Mouse (Mus musculus) embryonic facial prominence, embryonic 14.5 days (tissue): ENCODE measurements at regions not wholly inside any gene's neighbourhood (a gene's known extent, or its start where the extent isn't known, plus 50 kb on each side); places are given as distances from the start of the nearest gene placed in this dataset.

Source experiments
- ATAC-seq: fragments of 200-750 bp; cut with Nextera tagmentation; 2 replicates; pipeline ENCODE4 v1.8.0; 2017; ENCODE audit warnings: low read depth, moderate number of reproducible peaks, moderate TSS enrichment
- DNase-seq: peaks from one replicate; pipeline ENCODE4 v3.0.0-alpha.2; 2015; ENCODE audit warnings: low spot score
- H3K27ac ChIP-seq: fragments of 300-500 bp; sonication (generic); replicated peaks from 2 replicates; pipeline ENCODE4 v1.5.1; 2014; ENCODE audit warnings: low read depth, mild to moderate bottlenecking, low read length, moderate library complexity
- H3K27me3 ChIP-seq: fragments of 300-500 bp; sonication (generic); replicated peaks from 2 replicates; pipeline ENCODE4 v1.6.1; 2014; ENCODE audit warnings: low read length; ENCODE audit not compliant: control insufficient read depth, insufficient read depth
- H3K36me3 ChIP-seq: fragments of 300-500 bp; sonication (generic); 2 replicates; pipeline ENCODE4 v1.6.1; 2014; ENCODE audit warnings: low read length, mixed read lengths; ENCODE audit not compliant: control insufficient read depth, insufficient read depth
- H3K4me1 ChIP-seq: fragments of 300-500 bp; sonication (generic); 2 replicates; pipeline ENCODE4 v1.6.1; 2014; ENCODE audit warnings: antibody characterized with exemption, low read length; ENCODE audit not compliant: control insufficient read depth, insufficient read depth
- H3K4me2 ChIP-seq: fragments of 300-500 bp; sonication (generic); 2 replicates; pipeline ENCODE4 v1.6.1; 2014; ENCODE audit warnings: low read depth, mild to moderate bottlenecking, low read length, moderate library complexity, mixed read lengths
- H3K4me3 ChIP-seq: fragments of 300-500 bp; sonication (generic); 2 replicates; pipeline ENCODE4 v1.5.1; 2014; ENCODE audit warnings: low read depth, mild to moderate bottlenecking, low read length
- H3K9ac ChIP-seq: fragments of 300-500 bp; sonication (generic); 2 replicates; pipeline ENCODE4 v1.6.1; 2014; ENCODE audit warnings: low read depth, mild to moderate bottlenecking, low read length, moderate library complexity, mixed read lengths
- H3K9me3 ChIP-seq: fragments of 300-500 bp; sonication (generic); 2 replicates; pipeline ENCODE4 v1.6.1; 2016; ENCODE audit warnings: low read length; ENCODE audit not compliant: control insufficient read depth
- WGBS: fragments of 180-500 bp; shearing (Covaris S2); extraction: QIAGEN DNeasy Blood & Tissue Kit; methylation state at CpG from one replicate; pipeline ENCODE4 v1.1.7; 2014; 5-methylcytosine and 5-hydroxymethylcytosine counted together

DNA sequence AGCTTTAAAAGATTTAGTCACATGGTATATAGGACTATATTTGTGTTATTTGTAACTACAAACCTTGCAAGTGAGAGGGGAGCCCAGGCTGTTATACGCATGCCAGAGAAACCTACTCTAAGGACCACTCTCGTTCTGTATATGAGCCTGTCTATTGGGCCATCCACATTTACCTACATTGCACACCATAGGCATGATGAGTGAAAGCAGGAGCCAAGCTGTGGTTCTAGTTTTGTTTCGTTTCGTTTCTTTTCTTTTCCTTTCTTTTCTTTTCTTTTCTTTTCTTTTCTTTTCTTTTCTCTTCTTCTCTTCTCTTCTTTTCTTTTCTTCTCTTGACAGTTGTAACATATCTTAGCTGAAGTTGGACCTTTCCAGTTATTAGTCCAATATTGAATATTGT lies 109.2 kb upstream of the Fndc3a start:
- H3K4me2 ChIP-seq: no peak overlapping the region
- H3K27me3 ChIP-seq: no peaks in the 10 kb centered on the region
- 98% methylated on average over 4 of the region's 4 CpGs for WGBS
- DNase-seq (no peak), ATAC-seq (no peak)
- no peak overlapping the region for H3K27ac ChIP-seq
- H3K9me3 ChIP-seq: no peaks in the 10 kb centered on the region
- H3K9ac ChIP-seq: no peak overlapping the region
- H3K4me3 ChIP-seq: no peak overlapping the region
- H3K4me1 ChIP-seq: no peaks in the 10 kb centered on the region
- no peaks in the 10 kb centered on the region for H3K36me3 ChIP-seq

DNA sequence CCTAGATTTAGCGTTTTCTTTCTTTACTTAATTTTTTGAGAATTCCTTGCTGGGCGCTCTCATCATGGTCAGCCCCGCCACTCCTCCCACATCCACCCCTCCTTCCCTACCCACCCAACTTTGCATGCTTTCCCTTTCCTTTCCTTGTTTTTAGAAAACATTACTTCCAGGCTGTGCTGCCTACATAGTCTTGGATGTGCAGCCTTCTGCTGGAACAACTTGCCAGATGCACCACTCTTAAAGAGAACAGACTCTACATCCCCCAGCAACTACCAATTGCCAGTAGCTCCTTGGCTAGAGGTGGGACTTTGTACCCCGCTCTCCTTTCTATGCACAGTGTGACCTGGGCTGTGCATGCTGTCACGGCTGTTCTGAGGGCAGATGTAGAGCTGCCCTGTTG lies 108.0 kb upstream of the Fndc3a start:
- Histone ChIP-seq H3K27ac (no peak overlapping the region), H3K27me3 (no peaks in the 10 kb centered on the region), H3K9ac (no peak overlapping the region), H3K36me3 (no peaks in the 10 kb centered on the region), H3K4me1 (no peaks in the 10 kb centered on the region), H3K9me3 (no peaks in the 10 kb centered on the region), H3K4me3 (no peak overlapping the region), H3K4me2 (no peak overlapping the region)
- DNase-seq (no peak), ATAC-seq (no peak)
- WGBS: 86% methylated on average over 5 of the region's 5 CpGs

DNA sequence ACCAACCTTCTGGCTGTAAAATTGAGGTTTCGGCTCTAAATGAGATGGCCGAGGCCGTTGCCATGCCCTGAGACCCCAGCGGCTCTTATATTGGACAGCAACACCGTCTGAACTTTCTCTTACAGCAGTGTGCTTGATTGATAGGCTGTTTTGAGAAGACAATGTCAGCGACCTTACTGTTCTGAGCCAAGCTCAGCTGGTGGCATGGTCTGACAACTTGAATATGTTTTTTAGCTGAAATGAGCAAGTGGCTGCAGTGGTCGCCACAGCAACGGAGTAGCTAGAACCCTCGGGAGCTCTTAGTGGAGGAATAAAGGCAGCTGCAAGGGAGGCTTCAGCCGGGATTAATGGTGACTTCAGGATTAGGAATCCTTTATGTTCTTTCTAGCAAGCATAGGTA lies 107.0 kb upstream of the Fndc3a start:
- Histone ChIP-seq H3K27ac (no peak overlapping the region), H3K9ac (no peak overlapping the region), H3K9me3 (no peaks in the 10 kb centered on the region), H3K4me3 (no peak overlapping the region), H3K4me1 (no peaks in the 10 kb centered on the region), H3K4me2 (no peak overlapping the region), H3K36me3 (no peaks in the 10 kb centered on the region), H3K27me3 (no peaks in the 10 kb centered on the region)
- DNase-seq (peak; percentile 44), ATAC-seq (peak; percentile 44; the same call in 1 of the 2 replicates)
- 42% methylated on average over 10 of the region's 10 CpGs for WGBS

DNA sequence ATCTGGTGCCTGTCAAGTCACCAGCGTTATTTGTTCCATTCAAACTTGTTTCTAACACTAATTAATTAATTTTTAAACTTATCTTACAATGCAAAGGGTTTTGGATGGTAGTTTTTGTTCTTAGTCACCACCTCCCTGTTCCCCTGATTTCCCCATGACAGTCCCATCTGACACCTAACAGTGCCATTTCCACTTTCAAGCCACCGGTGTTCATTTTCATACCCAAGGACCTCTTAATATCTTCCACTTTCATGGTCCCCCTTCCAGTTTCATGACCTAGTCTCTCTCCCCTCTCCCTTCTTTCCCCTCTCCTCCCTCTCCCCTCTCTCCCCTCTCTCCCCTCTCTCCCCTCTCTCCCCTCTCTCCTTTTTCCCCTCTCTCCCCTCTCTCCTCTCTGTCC lies 99.3 kb upstream of the Fndc3a start:
- DNase-seq: no peak
- Histone ChIP-seq H3K27me3 (no peaks in the 10 kb centered on the region), H3K9ac (no peak overlapping the region), H3K4me3 (no peak overlapping the region), H3K4me1 (no peaks in the 10 kb centered on the region), H3K27ac (no peak overlapping the region), H3K9me3 (no peaks in the 10 kb centered on the region), H3K4me2 (no peak overlapping the region), H3K36me3 (no peaks in the 10 kb centered on the region)
- 67% methylated on average over 2 of the region's 2 CpGs for WGBS
- no peak for ATAC-seq

DNA sequence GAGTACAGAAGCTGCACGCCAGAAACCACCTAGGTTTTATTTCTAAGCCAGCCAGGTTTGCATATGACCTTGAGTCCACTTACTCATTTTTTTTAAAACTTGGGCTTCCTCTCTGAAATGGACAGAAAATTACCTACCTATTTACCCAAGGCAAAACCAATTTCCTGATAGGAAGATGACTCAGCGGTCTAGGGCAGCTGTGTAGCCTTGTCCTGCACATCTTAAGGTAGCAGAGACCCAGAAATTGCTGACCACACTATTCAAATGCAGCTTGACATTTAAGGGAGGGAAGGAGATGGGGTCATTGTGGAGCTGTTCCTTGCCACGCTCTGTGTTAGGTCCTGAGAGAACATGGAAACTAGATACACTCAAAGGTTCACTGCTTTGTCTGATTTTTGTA lies 98.1 kb upstream of the Fndc3a start:
- no peak overlapping the region for H3K4me2 ChIP-seq
- WGBS: 74% methylated on average over 3 of the region's 3 CpGs
- no peaks in the 10 kb centered on the region for H3K4me1 ChIP-seq
- H3K36me3 ChIP-seq: no peaks in the 10 kb centered on the region
- no peak overlapping the region for H3K4me3 ChIP-seq
- no peaks in the 10 kb centered on the region for H3K27me3 ChIP-seq
- ATAC-seq (no peak), DNase-seq (no peak)
- H3K27ac ChIP-seq: no peak overlapping the region
- no peaks in the 10 kb centered on the region for H3K9me3 ChIP-seq
- H3K9ac ChIP-seq: no peak overlapping the region

DNA sequence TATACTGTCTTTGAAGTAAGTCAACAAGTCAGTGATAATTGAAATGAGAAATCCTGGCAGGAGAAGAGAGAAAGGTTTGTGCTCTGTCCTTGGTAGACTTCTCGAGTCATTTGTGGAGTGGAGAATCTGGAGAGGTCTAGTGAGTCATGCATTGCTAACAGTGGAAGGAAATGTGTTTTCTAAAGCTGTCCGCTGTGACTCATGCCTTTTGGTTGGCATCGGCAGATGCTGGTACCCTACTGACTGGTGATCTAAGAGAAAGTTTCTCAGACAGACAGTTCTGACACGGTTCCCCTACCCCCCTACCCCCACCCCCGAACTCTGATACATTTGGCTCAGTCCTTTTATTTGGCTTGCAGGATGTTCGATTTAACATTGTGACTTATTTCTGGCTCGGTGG lies 97.5 kb upstream of the Fndc3a start:
- DNase-seq (no peak), ATAC-seq (no peak)
- 83% methylated on average over 7 of the region's 7 CpGs for WGBS
- no peaks in the 10 kb centered on the region for H3K9me3 ChIP-seq
- no peaks in the 10 kb centered on the region for H3K27me3 ChIP-seq
- H3K4me2 ChIP-seq: no peak overlapping the region
- no peak overlapping the region for H3K27ac ChIP-seq
- H3K36me3 ChIP-seq: no peaks in the 10 kb centered on the region
- H3K9ac ChIP-seq: no peak overlapping the region
- no peak overlapping the region for H3K4me3 ChIP-seq
- H3K4me1 ChIP-seq: no peaks in the 10 kb centered on the region

DNA sequence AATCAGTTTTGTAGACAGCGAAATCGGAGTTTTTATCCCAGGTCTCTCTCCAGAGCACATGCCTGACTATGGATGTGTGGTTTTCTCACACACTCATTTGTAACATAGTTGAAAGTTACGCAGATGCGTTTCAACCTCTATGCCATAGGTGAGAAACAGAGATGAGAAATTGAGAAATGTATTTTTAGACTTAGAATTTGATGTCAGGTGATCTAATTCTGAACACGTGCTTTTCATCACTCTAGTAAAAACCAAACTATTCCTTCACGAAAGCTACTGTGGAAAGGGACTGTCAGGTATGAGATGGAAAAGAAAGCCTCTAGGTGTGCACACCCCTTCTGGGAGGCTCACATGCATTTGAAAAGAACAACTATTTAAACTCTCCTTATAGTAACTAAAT lies 96.8 kb upstream of the Fndc3a start:
- H3K9ac ChIP-seq: no peak overlapping the region
- no peak overlapping the region for H3K27ac ChIP-seq
- DNase-seq: no peak
- H3K9me3 ChIP-seq: no peaks in the 10 kb centered on the region
- H3K4me3 ChIP-seq: no peak overlapping the region
- H3K4me2 ChIP-seq: no peak overlapping the region
- WGBS: 92% methylated on average over 6 of the region's 6 CpGs
- no peaks in the 10 kb centered on the region for H3K27me3 ChIP-seq
- no peaks in the 10 kb centered on the region for H3K36me3 ChIP-seq
- no peak for ATAC-seq
- no peaks in the 10 kb centered on the region for H3K4me1 ChIP-seq

DNA sequence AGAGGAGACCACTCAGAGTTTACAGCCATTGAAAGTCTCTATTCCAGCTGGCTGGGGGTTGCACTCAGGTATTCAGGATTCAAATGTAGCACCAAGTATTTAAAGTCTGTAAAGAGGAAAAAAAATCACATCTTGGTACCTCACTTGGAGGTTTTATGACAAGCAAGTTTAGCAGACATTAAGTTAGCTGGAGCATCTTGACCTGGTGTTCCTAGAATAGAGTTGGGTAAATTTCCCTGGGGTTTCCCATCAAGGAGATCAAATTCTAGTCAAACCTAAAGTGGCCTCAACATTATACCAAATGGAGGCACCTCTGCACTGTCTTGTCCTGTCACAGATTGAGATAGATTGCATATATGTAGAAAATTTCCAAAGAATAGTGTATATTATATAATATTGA lies 93.8 kb upstream of the Fndc3a start:
- H3K27ac ChIP-seq: no peak overlapping the region
- H3K9ac ChIP-seq: no peak overlapping the region
- no peaks in the 10 kb centered on the region for H3K4me1 ChIP-seq
- H3K4me2 ChIP-seq: no peak overlapping the region
- no peaks in the 10 kb centered on the region for H3K27me3 ChIP-seq
- H3K9me3 ChIP-seq: no peaks in the 10 kb centered on the region
- DNase-seq (no peak), ATAC-seq (no peak)
- H3K4me3 ChIP-seq: no peak overlapping the region
- no peaks in the 10 kb centered on the region for H3K36me3 ChIP-seq

DNA sequence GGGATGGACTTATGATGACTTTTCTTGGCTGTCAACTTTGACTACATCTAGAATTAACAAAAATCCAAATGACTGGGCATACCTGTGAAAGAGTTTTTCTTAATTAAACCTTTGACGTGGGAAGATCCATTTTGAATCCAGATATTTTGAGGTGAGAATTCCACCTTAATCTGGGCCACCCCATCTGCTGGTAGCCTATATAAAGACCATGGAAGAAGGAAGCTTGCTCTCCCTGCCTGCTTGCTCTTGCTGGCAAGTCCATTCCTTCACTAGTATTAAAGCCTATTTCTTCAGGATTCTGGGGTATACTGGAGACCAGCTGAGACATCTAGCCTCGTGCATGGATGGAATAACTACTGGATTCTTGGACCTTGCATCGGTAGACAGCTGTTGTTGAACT lies 80.9 kb upstream of the Fndc3a start:
- Histone ChIP-seq H3K4me2 (no peak overlapping the region), H3K27me3 (no peaks in the 10 kb centered on the region), H3K4me1 (no peaks in the 10 kb centered on the region), H3K9ac (no peak overlapping the region), H3K9me3 (no peaks in the 10 kb centered on the region), H3K36me3 (no peaks in the 10 kb centered on the region), H3K27ac (no peak overlapping the region), H3K4me3 (no peak overlapping the region)
- no peak for DNase-seq
- WGBS: 67% methylated on average over 3 of the region's 3 CpGs
- no peak for ATAC-seq
